Mouse (Mus musculus) midbrain, embryonic 15.5 days (tissue): ENCODE measurements around the gene Adprm. TPM values are rescaled to one million over a fixed set of nuclear protein-coding genes. Genes with fewer than 3 reads are reported as not detected.
A peak's percentile ranks its signal among the peaks of the same experiment; 100 is the strongest.
"Not testable (repeated sequence)": the region's sequence is repeated elsewhere in the genome, so short reads cannot be mapped to it uniquely, and the experiment has no call there.

Source experiments
- ATAC-seq: fragments of 200-750 bp; cut with Nextera tagmentation; replicated peaks from 2 replicates; pipeline ENCODE4 v1.8.0; 2017; ENCODE audit warnings: moderate TSS enrichment
- H3K27ac ChIP-seq: fragments of 300-500 bp; sonication (generic); 2 replicates; pipeline ENCODE4 v1.5.1; 2015; ENCODE audit warnings: mild to moderate bottlenecking, inconsistent platforms
- H3K27me3 ChIP-seq: fragments of 300-500 bp; sonication (generic); replicated peaks from 2 replicates; pipeline ENCODE4 v1.6.1; 2015; ENCODE audit warnings: inconsistent platforms
- H3K36me3 ChIP-seq: fragments of 300-500 bp; sonication (generic); replicated peaks from 2 replicates; pipeline ENCODE4 v1.6.1; 2015; ENCODE audit warnings: inconsistent platforms
- H3K4me1 ChIP-seq: fragments of 300-500 bp; sonication (generic); 2 replicates; pipeline ENCODE4 v1.6.1; 2015; ENCODE audit warnings: inconsistent platforms
- H3K4me2 ChIP-seq: fragments of 300-500 bp; sonication (generic); 2 replicates; pipeline ENCODE4 v1.6.1; 2015; ENCODE audit warnings: inconsistent platforms, mild to moderate bottlenecking, moderate library complexity
- H3K4me3 ChIP-seq: fragments of 300-500 bp; sonication (generic); 2 replicates; pipeline ENCODE4 v1.5.1; 2015; ENCODE audit warnings: mild to moderate bottlenecking, inconsistent platforms
- H3K9ac ChIP-seq: fragments of 300-500 bp; sonication (generic); 2 replicates; pipeline ENCODE4 v1.6.1; 2015; ENCODE audit warnings: mild to moderate bottlenecking, inconsistent platforms
- H3K9me3 ChIP-seq: fragments of 300-500 bp; sonication (generic); 2 replicates; pipeline ENCODE4 v1.6.1; 2016; ENCODE audit warnings: inconsistent platforms
- WGBS: fragments of 180-500 bp; shearing (Covaris S2); methylation state at CpG from one replicate; pipeline ENCODE4 v1.1.7; 2015; ENCODE audit warnings: mixed read lengths; 5-methylcytosine and 5-hydroxymethylcytosine counted together
- polyA plus RNA-seq: library from polyadenylated mRNA; unstranded; fragments of >200 nt; fragmentation: Nextera tagmentation; extraction: Ambion mirVana; gene quantifications from 2 replicates; pipeline ENCODE4 v1.2.1, GENCODE M21; 2015

The Adprm gene
- polyA plus RNA-seq, 1 experiment from 2014 or later: 35.3 TPM

- H3K27ac ChIP-seq: no peak overlapping the region
- H3K4me1 ChIP-seq: no peaks in the 10 kb centered on the region
- no peak for ATAC-seq
- H3K36me3 ChIP-seq: peaks cover 26% of the 10 kb centered on the region
- H3K9ac ChIP-seq: no peak overlapping the region
- no peaks in the 10 kb centered on the region for H3K9me3 ChIP-seq
- WGBS: 94% methylated on average over 6 of the region's 6 CpGs
- no peak overlapping the region for H3K4me2 ChIP-seq
- H3K27me3 ChIP-seq: no peaks in the 10 kb centered on the region
- H3K4me3 ChIP-seq: no peak overlapping the region
Measured at GRCm38 (mm10) chr11:67036229-67036628, 16.2 kb downstream of the Adprm start.

DNA sequence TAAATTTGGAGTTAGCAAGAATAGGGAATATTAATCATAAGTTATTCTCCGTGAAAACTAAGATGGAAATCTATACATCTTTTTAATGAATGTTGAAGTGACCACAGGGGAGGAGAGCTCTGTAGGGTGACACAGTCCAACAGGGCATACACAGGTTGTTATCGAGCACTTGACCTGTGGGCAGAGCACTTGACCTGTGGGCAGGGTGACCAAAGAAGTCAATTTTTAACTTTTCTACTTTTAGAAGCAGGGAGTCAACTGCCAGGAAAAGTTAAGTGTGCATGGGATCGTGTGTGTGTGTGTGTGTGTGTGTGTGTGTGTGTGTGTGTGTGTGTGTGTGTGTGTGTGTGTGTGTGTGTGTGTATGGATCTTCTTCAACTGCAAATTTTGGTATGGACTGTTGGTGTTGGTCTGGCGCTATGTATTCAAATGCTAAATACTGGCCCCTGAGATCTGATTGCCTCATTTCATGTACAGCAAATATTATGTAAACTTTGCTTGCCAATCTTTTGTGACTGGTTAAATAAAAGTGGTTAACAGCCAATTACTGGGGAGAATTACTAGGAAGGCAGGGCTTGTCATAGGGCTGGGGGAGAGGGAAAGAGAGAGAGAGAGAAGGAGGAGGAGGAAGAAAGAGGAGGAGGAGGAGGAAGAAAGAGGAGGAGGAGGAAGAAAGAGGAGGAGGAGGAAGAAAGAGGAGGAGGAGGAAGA is 17.5 kb downstream of the Adprm start:
- no peak overlapping the region for H3K27ac ChIP-seq
- H3K9me3 ChIP-seq: no peaks in the 10 kb centered on the region
- no peak for ATAC-seq
- peaks cover 13% of the 10 kb centered on the region for H3K36me3 ChIP-seq
- H3K9ac ChIP-seq: no peak overlapping the region
- WGBS: 86% methylated on average over 4 of the region's 4 CpGs
- H3K4me1 ChIP-seq: no peaks in the 10 kb centered on the region
- H3K4me2 ChIP-seq: no peak overlapping the region
- H3K4me3 ChIP-seq: no peak overlapping the region
- H3K27me3 ChIP-seq: no peaks in the 10 kb centered on the region

GRCm38 (mm10) chr11:67031603-67031915 is 20.8 kb downstream of the Adprm start:
- no peak for ATAC-seq

GRCm38 (mm10) chr11:67030904-67031602 is 21.3 kb downstream of the Adprm start:
- H3K27me3 ChIP-seq: no peaks in the 10 kb centered on the region
- H3K36me3 ChIP-seq: no peaks in the 10 kb centered on the region
- no peaks in the 10 kb centered on the region for H3K4me1 ChIP-seq
- H3K9ac ChIP-seq: no peak overlapping the region
- WGBS: 64% methylated on average over 16 of the region's 16 CpGs
- ATAC-seq: no peak
- H3K27ac ChIP-seq: no peak overlapping the region
- H3K4me2 ChIP-seq: no peak overlapping the region
- no peak overlapping the region for H3K4me3 ChIP-seq
- no peaks in the 10 kb centered on the region for H3K9me3 ChIP-seq

More at GRCm38 (mm10) chr11:67031603-67031915, 20.8 kb downstream of the Adprm start:
- Histone ChIP-seq H3K27ac (no peak overlapping the region), H3K4me1 (no peaks in the 10 kb centered on the region), H3K4me2 (no peak overlapping the region), H3K36me3 (no peaks in the 10 kb centered on the region), H3K9me3 (no peaks in the 10 kb centered on the region), H3K27me3 (no peaks in the 10 kb centered on the region), H3K4me3 (no peak overlapping the region), H3K9ac (no peak overlapping the region)
- 79% methylated on average over 2 of the region's 2 CpGs for WGBS

GRCm38 (mm10) chr11:67024867-67025477 is 27.4 kb downstream of the Adprm start, which contains the start of gene Tmem220:
Gene Tmem220 (plus strand): TSS chr11:67025154.
- no peak within 1 kb of the TSS for H3K27ac ChIP-seq
- H3K27me3 ChIP-seq: 0 out of 2 replicates have a peak, but pooled peaks cover 5% of the 10 kb centered on the region
- peak within 1 kb of the TSS; percentile 27; the same call in 1 of the 2 replicates for H3K9ac ChIP-seq
- peak within 1 kb of the TSS; percentile 59 for H3K4me2 ChIP-seq
- WGBS: 2% methylated on average over 35 of the region's 35 CpGs
- H3K36me3 ChIP-seq: no peaks in the 10 kb centered on the region
- no peaks in the 10 kb centered on the region for H3K9me3 ChIP-seq
- peak; percentile 95 for ATAC-seq
- H3K4me3 ChIP-seq: peak within 1 kb of the TSS; percentile 38
- H3K4me1 ChIP-seq: peaks cover 17% of the 10 kb centered on the region

- Histone ChIP-seq H3K4me2 (peak overlapping the region; percentile 59), H3K4me1 (peaks cover 17% of the 10 kb centered on the region), H3K9me3 (no peaks in the 10 kb centered on the region), H3K27me3 (0 out of 2 replicates have a peak, but pooled peaks cover 5% of the 10 kb centered on the region), H3K36me3 (no peaks in the 10 kb centered on the region), H3K27ac (no peak overlapping the region), H3K9ac (no peak overlapping the region), H3K4me3 (no peak overlapping the region)
- WGBS: 13% methylated on average over 6 of the region's 6 CpGs
- ATAC-seq: no peak
Measured at GRCm38 (mm10) chr11:67023802-67024340, 28.5 kb downstream of the Adprm start.

GRCm38 (mm10) chr11:67023191-67023590 is 29.2 kb downstream of the Adprm start:
- ATAC-seq, H3K4me2 ChIP-seq, H3K4me3 ChIP-seq, H3K9me3 ChIP-seq, H3K27me3 ChIP-seq, H3K9ac ChIP-seq, H3K27ac ChIP-seq, H3K36me3 ChIP-seq: not testable (repeated sequence)
- peaks cover 17% of the 10 kb centered on the region for H3K4me1 ChIP-seq
- 52% methylated on average over 1 of the region's 1 CpGs for WGBS

DNA sequence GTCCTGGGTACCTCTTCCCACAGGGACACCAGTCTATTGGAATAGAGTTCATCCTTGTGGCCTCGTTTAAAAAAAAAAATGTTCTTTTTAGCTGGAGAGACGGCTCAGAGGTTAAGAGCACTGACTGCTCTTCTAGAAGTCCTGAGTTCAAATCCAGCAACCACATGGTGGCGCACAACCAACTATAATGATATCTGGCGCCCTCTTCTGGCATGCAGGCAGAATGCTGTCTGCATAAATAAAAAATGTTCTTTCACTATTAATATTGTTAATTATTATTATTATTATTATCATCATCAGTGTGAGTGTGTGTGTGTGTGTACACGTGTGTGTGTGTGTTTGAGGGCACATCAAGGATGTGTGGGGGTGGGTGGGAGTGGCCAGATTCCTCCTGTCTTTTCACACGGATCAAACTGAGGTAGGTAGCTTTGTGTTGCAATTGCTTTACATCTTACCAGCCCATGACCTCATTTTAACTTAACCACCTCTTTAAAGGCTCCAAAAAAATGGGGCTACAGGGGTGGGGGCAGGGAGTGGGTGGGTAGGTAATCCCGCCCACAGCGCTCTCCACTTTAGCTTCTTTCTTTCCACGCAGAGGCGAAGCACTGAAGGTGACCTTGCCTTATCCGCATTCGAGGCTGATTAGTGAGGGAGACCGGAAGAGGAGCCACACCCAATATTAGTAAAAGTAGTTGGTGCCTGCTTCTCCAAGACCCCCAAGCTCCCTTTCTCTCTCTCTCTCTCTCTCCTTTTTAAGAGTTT is 29.9 kb downstream of the Adprm start:
- no peak overlapping the region for H3K4me3 ChIP-seq
- 0 out of 2 replicates have a peak, but pooled peaks cover 5% of the 10 kb centered on the region for H3K27me3 ChIP-seq
- H3K9me3 ChIP-seq: no peaks in the 10 kb centered on the region
- H3K27ac ChIP-seq: no peak overlapping the region
- H3K36me3 ChIP-seq: no peaks in the 10 kb centered on the region
- H3K9ac ChIP-seq: no peak overlapping the region
- 90% methylated on average over 13 of the region's 13 CpGs for WGBS
- no peak overlapping the region for H3K4me2 ChIP-seq
- H3K4me1 ChIP-seq: peaks cover 23% of the 10 kb centered on the region
- no peak for ATAC-seq

DNA sequence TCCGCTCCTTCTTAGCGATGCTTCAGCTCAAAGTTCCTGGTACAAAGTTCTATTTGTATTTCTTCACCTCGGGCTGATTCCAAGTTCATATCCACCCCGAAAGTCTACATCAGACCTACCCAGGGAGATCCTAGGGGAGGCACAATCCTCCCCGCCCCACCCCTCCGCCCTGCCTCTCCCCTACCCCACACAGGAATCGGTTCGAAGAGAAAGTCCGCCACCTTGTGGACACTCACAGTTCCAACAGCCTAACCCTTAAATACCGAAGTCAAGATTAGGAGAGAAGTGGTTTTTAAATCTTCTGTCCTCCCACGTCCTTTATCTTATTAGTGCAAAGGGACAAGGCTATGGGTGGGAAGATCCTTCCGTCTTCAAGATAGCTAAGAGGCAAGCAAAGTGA is 31.4 kb downstream of the Adprm start:
- H3K27ac ChIP-seq: no peak overlapping the region
- H3K9me3 ChIP-seq: no peaks in the 10 kb centered on the region
- WGBS: 3% methylated on average over 12 of the region's 12 CpGs
- no peaks in the 10 kb centered on the region for H3K36me3 ChIP-seq
- peaks cover 23% of the 10 kb centered on the region for H3K4me1 ChIP-seq
- H3K4me2 ChIP-seq: peak overlapping the region; percentile 45
- H3K4me3 ChIP-seq: peak overlapping the region; percentile 10; the same call in 1 of the 2 replicates
- 0 out of 2 replicates have a peak, but pooled peaks cover 5% of the 10 kb centered on the region for H3K27me3 ChIP-seq
- H3K9ac ChIP-seq: no peak overlapping the region
- ATAC-seq: no peak

GRCm38 (mm10) chr11:67019711-67020475 is 32.5 kb downstream of the Adprm start:
- Histone ChIP-seq H3K9me3 (no peaks in the 10 kb centered on the region), H3K36me3 (no peaks in the 10 kb centered on the region), H3K27ac (no peak overlapping the region), H3K4me1 (peaks cover 20% of the 10 kb centered on the region), H3K4me3 (no peak overlapping the region), H3K27me3 (0 out of 2 replicates have a peak, but pooled peaks cover 5% of the 10 kb centered on the region), H3K4me2 (no peak overlapping the region), H3K9ac (no peak overlapping the region)
- ATAC-seq: no peak
- 52% methylated on average over 7 of the region's 7 CpGs for WGBS
